Comparison of ENCODE assay signal across 8 mouse cellular contexts in genomic region chr17:34123111-34123510, GRCm38 (mm10). TPM values are rescaled to one million over a fixed set of nuclear protein-coding genes. Genes with fewer than 3 reads are reported as not detected.
DNase-seq lines count a peak whose midpoint lies in the region; ATAC-seq and TF ChIP-seq lines count a peak whose summit lies in the region.

No protein-coding gene starts in this region.

- H3K9me3 ChIP-seq in kidney, embryonic 16.5 days (ENCODE audit: low read length), result no peaks in the 10 kb centered on the region
- H3K9me3 ChIP-seq in hindbrain, embryonic 14.5 days (ENCODE audit: control insufficient read depth, low read length), result no peaks in the 10 kb centered on the region
- no peaks in the 10 kb centered on the region for H3K9me3 ChIP-seq in midbrain, embryonic 13.5 days

- no peak for ATAC-seq in kidney, embryonic 16.5 days (ENCODE audit: low FRiP score, low TSS enrichment)
- no peak for ATAC-seq in hindbrain, embryonic 14.5 days (ENCODE audit: low FRiP score)
- no peak for ATAC-seq in midbrain, embryonic 13.5 days

- TF ChIP-seq CTCF in cortical plate, adult 2 months (IDR thresholded peaks at IDR 0.05; ENCODE audit: extremely low read depth, insufficient read depth, low read length), result no peak

- H3K27me3 ChIP-seq in kidney, embryonic 16.5 days (ENCODE audit: insufficient read depth, low read length), result no peaks in the 10 kb centered on the region
- H3K27me3 ChIP-seq in hindbrain, embryonic 14.5 days (ENCODE audit: control insufficient read depth, insufficient read depth, low read length), result no peaks in the 10 kb centered on the region
- peaks cover 9% of the 10 kb centered on the region; the same call in 1 of the 2 replicates for H3K27me3 ChIP-seq in midbrain, embryonic 13.5 days

- H3K36me3 ChIP-seq in kidney, embryonic 16.5 days (ENCODE audit: insufficient read depth, low read length), result peaks cover 10% of the 10 kb centered on the region
- peaks cover 9% of the 10 kb centered on the region for H3K36me3 ChIP-seq in hindbrain, embryonic 14.5 days (replicated peaks; ENCODE audit: control insufficient read depth, insufficient read depth)
- H3K36me3 ChIP-seq in midbrain, embryonic 13.5 days, result peaks cover 12% of the 10 kb centered on the region

- H3K4me2 ChIP-seq in kidney, embryonic 16.5 days (replicated peaks; ENCODE audit: low read depth, low read length), result peak overlapping the region; percentile 66
- peak overlapping the region; percentile 94 for H3K4me2 ChIP-seq in hindbrain, embryonic 14.5 days (replicated peaks)
- H3K4me2 ChIP-seq in midbrain, embryonic 13.5 days (replicated peaks), result peak overlapping the region; percentile 98

- peak overlapping the region; percentile 99 for H3K9ac ChIP-seq in kidney, embryonic 16.5 days (replicated peaks; ENCODE audit: low read length)
- H3K9ac ChIP-seq in hindbrain, embryonic 14.5 days, result peak overlapping the region; percentile 90
- H3K9ac ChIP-seq in midbrain, embryonic 13.5 days (replicated peaks), result peak overlapping the region; percentile 99

- peak overlapping the region; percentile 100 for H3K4me3 ChIP-seq in kidney, embryonic 16.5 days (ENCODE audit: low read length)
- peak overlapping the region; percentile 99; the same call in 1 of the 2 replicates for H3K4me3 ChIP-seq in cortical plate, adult 2 months (ENCODE audit: insufficient read depth, low read length)
- H3K4me3 ChIP-seq in hindbrain, embryonic 14.5 days (replicated peaks; ENCODE audit: low read length), result peak overlapping the region; percentile 88
- H3K4me3 ChIP-seq in midbrain, embryonic 13.5 days (replicated peaks), result peak overlapping the region; percentile 100

- whole genome bisulfite sequencing in kidney, embryonic 16.5 days, result 2% methylated on average over 7 of the region's 7 CpGs
- WGBS in hindbrain, embryonic 14.5 days, result 2% methylated on average over 7 of the region's 7 CpGs
- 2% methylated on average over 7 of the region's 7 CpGs for WGBS in midbrain, embryonic 13.5 days

- no peak for TF ChIP-seq POLR2A in cortical plate, adult 2 months (IDR thresholded peaks at IDR 0.05; ENCODE audit: extremely low read depth, insufficient read depth, low read length)

- H3K27ac ChIP-seq in kidney, embryonic 16.5 days (ENCODE audit: low read length), result peak overlapping the region; percentile 100
- H3K27ac ChIP-seq in cortical plate, adult 2 months (ENCODE audit: insufficient read depth, low read length), result no peak overlapping the region; the same call in none of the 2 replicates
- H3K27ac ChIP-seq in hindbrain, embryonic 14.5 days, result peak overlapping the region; percentile 100
- H3K27ac ChIP-seq in midbrain, embryonic 13.5 days, result peak overlapping the region; percentile 100; the same call in 1 of the 2 replicates

- peaks cover 32% of the 10 kb centered on the region for H3K4me1 ChIP-seq in kidney, embryonic 16.5 days (ENCODE audit: insufficient read depth, low read length)
- peaks cover 4% of the 10 kb centered on the region for H3K4me1 ChIP-seq in cortical plate, adult 2 months (ENCODE audit: control insufficient read depth, insufficient read depth, low read length)
- H3K4me1 ChIP-seq in hindbrain, embryonic 14.5 days (replicated peaks; ENCODE audit: control insufficient read depth, insufficient read depth, low read length), result peaks cover 14% of the 10 kb centered on the region
- peaks cover 27% of the 10 kb centered on the region for H3K4me1 ChIP-seq in midbrain, embryonic 13.5 days (replicated peaks)

- DNase-seq in kidney, adult 18-20 months, result no peak
- DNase-seq in hindbrain, embryonic 14.5 days (ENCODE audit: low spot score), result no peak
- DNase-seq in adrenal gland, postnatal 36 days, result no peak
- DNase-seq in urinary bladder, postnatal 25 days (ENCODE audit: low spot score), result no peak
- DNase-seq in left cerebral cortex, adult 18-20 months (ENCODE audit: low spot score in 2 of 2), result no peak

RNA-seq across cellular contexts. Expression of gene Brd2, which starts 0.7 kb away (rescaled TPM):
- polyA plus RNA-seq in kidney, embryonic 16.5 days (2015; fragmentation: Nextera tagmentation; extraction: Ambion mirVana), result 117 and 134 TPM in 2 replicates
- polyA plus RNA-seq in cortical plate, adult 2 months (2012; rRNA removed), result 181 and 184 TPM in 2 replicates
- polyA plus RNA-seq in hindbrain, embryonic 14.5 days (2014; fragmentation: Nextera tagmentation; extraction: Ambion mirVana), result 133 and 136 TPM in 2 replicates
- polyA plus RNA-seq in midbrain, embryonic 13.5 days (2015; fragmentation: Nextera tagmentation; extraction: Ambion mirVana), result 128 and 147 TPM in 2 replicates
- total RNA-seq in adrenal gland, postnatal 36 days (2021), result 100 to 1,000 TPM; 213 to 224 TPM
- total RNA-seq in left cerebral cortex, adult 18-20 months (2021), result 100 to 1,000 TPM; 177 to 179 TPM

RNA-seq across cellular contexts. Expression of gene H2-DMa, which starts 3.8 kb away (rescaled TPM):
- 18.3 and 19.0 TPM in 2 replicates for polyA plus RNA-seq in kidney, embryonic 16.5 days (2015; fragmentation: Nextera tagmentation; extraction: Ambion mirVana)
- 27.3 and 29.4 TPM in 2 replicates for polyA plus RNA-seq in cortical plate, adult 2 months (2012; rRNA removed)
- 19.2 and 20.2 TPM in 2 replicates for polyA plus RNA-seq in hindbrain, embryonic 14.5 days (2014; fragmentation: Nextera tagmentation; extraction: Ambion mirVana)
- polyA plus RNA-seq in midbrain, embryonic 13.5 days (2015; fragmentation: Nextera tagmentation; extraction: Ambion mirVana), result 13.1 and 15.3 TPM in 2 replicates
- 10 to 100 TPM; 11.4 to 12.7 TPM for total RNA-seq in adrenal gland, postnatal 36 days (2021)
- total RNA-seq in left cerebral cortex, adult 18-20 months (2021), result 10 to 100 TPM; 22.3 to 26.5 TPM

RNA-seq across cellular contexts. Expression of gene H2-DMb2, which starts 20.0 kb away (rescaled TPM):
- polyA plus RNA-seq in kidney, embryonic 16.5 days (2015; fragmentation: Nextera tagmentation; extraction: Ambion mirVana), result 24.5 and 30.3 TPM in 2 replicates
- polyA plus RNA-seq in cortical plate, adult 2 months (2012; rRNA removed), result 0.79 and 0.84 TPM in 2 replicates
- polyA plus RNA-seq in hindbrain, embryonic 14.5 days (2014; fragmentation: Nextera tagmentation; extraction: Ambion mirVana), result 0.16 TPM in 1 of 2 replicates, not detected in the other
- polyA plus RNA-seq in midbrain, embryonic 13.5 days (2015; fragmentation: Nextera tagmentation; extraction: Ambion mirVana), result 0.14 and 0.32 TPM in 2 replicates
- total RNA-seq in adrenal gland, postnatal 36 days (2021), result 1 to 10 TPM in 1 of 2 experiments, under 1 TPM in 1; 0.72 to 2.2 TPM
- 1 to 10 TPM; 1.2 to 1.8 TPM for total RNA-seq in left cerebral cortex, adult 18-20 months (2021)

RNA-seq across cellular contexts. Expression of gene H2-DMb1, which starts 29.8 kb away (rescaled TPM):
- 7.2 and 8.6 TPM in 2 replicates for polyA plus RNA-seq in kidney, embryonic 16.5 days (2015; fragmentation: Nextera tagmentation; extraction: Ambion mirVana)
- polyA plus RNA-seq in cortical plate, adult 2 months (2012; rRNA removed), result 3.6 and 4.5 TPM in 2 replicates
- polyA plus RNA-seq in hindbrain, embryonic 14.5 days (2014; fragmentation: Nextera tagmentation; extraction: Ambion mirVana), result 0.72 and 0.76 TPM in 2 replicates
- polyA plus RNA-seq in midbrain, embryonic 13.5 days (2015; fragmentation: Nextera tagmentation; extraction: Ambion mirVana), result 0.43 TPM in 1 of 2 replicates, not detected in the other
- 1 to 10 TPM; 3.5 to 6.0 TPM for total RNA-seq in adrenal gland, postnatal 36 days (2021)
- 1 to 10 TPM; 2.2 to 2.7 TPM for total RNA-seq in left cerebral cortex, adult 18-20 months (2021)

RNA-seq across cellular contexts. Expression of gene H2-Oa, which starts 31.0 kb away (rescaled TPM):
- polyA plus RNA-seq in kidney, embryonic 16.5 days (2015; fragmentation: Nextera tagmentation; extraction: Ambion mirVana), result 0.52 and 0.82 TPM in 2 replicates
- polyA plus RNA-seq in cortical plate, adult 2 months (2012; rRNA removed), result 1.4 and 1.7 TPM in 2 replicates
- polyA plus RNA-seq in hindbrain, embryonic 14.5 days (2014; fragmentation: Nextera tagmentation; extraction: Ambion mirVana), result 0.29 TPM in 1 of 2 replicates, not detected in the other
- not detected in 2 replicates for polyA plus RNA-seq in midbrain, embryonic 13.5 days (2015; fragmentation: Nextera tagmentation; extraction: Ambion mirVana)
- total RNA-seq in adrenal gland, postnatal 36 days (2021), result not detected
- total RNA-seq in left cerebral cortex, adult 18-20 months (2021), result not detected

Comparison
In these comparisons a context has a peak if more than half of its experiments do, and no peak if none do; other contexts are left out.
1. RNA of gene H2-DMb2, which starts 20.0 kb away (polyA plus RNA-seq): 24.5 to 30.3 TPM in kidney, embryonic 16.5 days; 0.79 to 0.84 TPM in cortical plate, adult 2 months, 0.14 to 0.32 TPM in midbrain, embryonic 13.5 days and 0.16 TPM in hindbrain, embryonic 14.5 days; every median in the first group is over 10 times any median in the second.
2. Peak in every context shown above with its lines, with median percentiles within 50 percentile points of each other: H3K4me2 ChIP-seq, H3K4me3 ChIP-seq and H3K9ac ChIP-seq.